Mouse (Mus musculus): ENCODE measurements at regions not wholly inside any gene's neighbourhood (a gene's known extent, or its start where the extent isn't known, plus 50 kb on each side); places are given as distances from the start of the nearest gene placed in this dataset.
A peak's percentile ranks its signal among the peaks of the same experiment; 100 is the strongest.

GRCm38 (mm10) chr12:35736427-35736826 is 189.0 kb upstream of the Agr3 start:
- H3K27ac ChIP-seq (ENCODE audit: low read length) = no peak overlapping the region
- ATAC-seq (ENCODE audit: insufficient read depth, low FRiP score) = no peak
- H3K9me3 ChIP-seq (replicated peaks; ENCODE audit: control insufficient read depth, low read length) = no peaks in the 10 kb centered on the region
- H3K27me3 ChIP-seq (ENCODE audit: control insufficient read depth, insufficient read depth, low read length) = no peaks in the 10 kb centered on the region
- H3K4me2 ChIP-seq (ENCODE audit: low read depth, low read length) = no peak overlapping the region
- no peaks in the 10 kb centered on the region for H3K36me3 ChIP-seq (ENCODE audit: control insufficient read depth, insufficient read depth, low read length)
- H3K4me1 ChIP-seq (ENCODE audit: control insufficient read depth, insufficient read depth, low read length) = no peaks in the 10 kb centered on the region
- no peak overlapping the region for H3K9ac ChIP-seq (ENCODE audit: low read length)
- WGBS = 13% methylated on average over 2 of the region's 2 CpGs
- no peak overlapping the region for H3K4me3 ChIP-seq (replicated peaks; ENCODE audit: low read length)

GRCm38 (mm10) chr12:35735002-35735401 is 190.4 kb upstream of the Agr3 start:
- H3K36me3 ChIP-seq (ENCODE audit: control insufficient read depth, insufficient read depth, low read length) = no peaks in the 10 kb centered on the region
- no peaks in the 10 kb centered on the region for H3K4me1 ChIP-seq (ENCODE audit: control insufficient read depth, insufficient read depth, low read length)
- WGBS = 49% methylated on average over 2 of the region's 2 CpGs
- H3K4me3 ChIP-seq (replicated peaks; ENCODE audit: low read length) = no peak overlapping the region
- H3K27ac ChIP-seq (ENCODE audit: low read length) = no peak overlapping the region
- no peak overlapping the region for H3K9ac ChIP-seq (ENCODE audit: low read length)
- H3K27me3 ChIP-seq (ENCODE audit: control insufficient read depth, insufficient read depth, low read length) = no peaks in the 10 kb centered on the region
- H3K4me2 ChIP-seq (ENCODE audit: low read depth, low read length) = no peak overlapping the region
- no peak for ATAC-seq (ENCODE audit: insufficient read depth, low FRiP score)
- no peaks in the 10 kb centered on the region for H3K9me3 ChIP-seq (replicated peaks; ENCODE audit: control insufficient read depth, low read length)

- ATAC-seq (ENCODE audit: insufficient read depth, low FRiP score) = no peak
- Histone ChIP-seq H3K4me1 (ENCODE audit: control insufficient read depth, insufficient read depth, low read length) (no peaks in the 10 kb centered on the region), H3K4me2 (ENCODE audit: low read depth, low read length) (no peak overlapping the region), H3K9me3 (replicated peaks; ENCODE audit: control insufficient read depth, low read length) (no peaks in the 10 kb centered on the region), H3K27ac (ENCODE audit: low read length) (no peak overlapping the region), H3K4me3 (replicated peaks; ENCODE audit: low read length) (no peak overlapping the region), H3K27me3 (ENCODE audit: control insufficient read depth, insufficient read depth, low read length) (no peaks in the 10 kb centered on the region), H3K9ac (ENCODE audit: low read length) (no peak overlapping the region), H3K36me3 (ENCODE audit: control insufficient read depth, insufficient read depth, low read length) (no peaks in the 10 kb centered on the region)
- WGBS = 82% methylated on average over 1 of the region's 1 CpGs
Measured at GRCm38 (mm10) chr12:35734371-35734770, 191.0 kb upstream of the Agr3 start.

DNA sequence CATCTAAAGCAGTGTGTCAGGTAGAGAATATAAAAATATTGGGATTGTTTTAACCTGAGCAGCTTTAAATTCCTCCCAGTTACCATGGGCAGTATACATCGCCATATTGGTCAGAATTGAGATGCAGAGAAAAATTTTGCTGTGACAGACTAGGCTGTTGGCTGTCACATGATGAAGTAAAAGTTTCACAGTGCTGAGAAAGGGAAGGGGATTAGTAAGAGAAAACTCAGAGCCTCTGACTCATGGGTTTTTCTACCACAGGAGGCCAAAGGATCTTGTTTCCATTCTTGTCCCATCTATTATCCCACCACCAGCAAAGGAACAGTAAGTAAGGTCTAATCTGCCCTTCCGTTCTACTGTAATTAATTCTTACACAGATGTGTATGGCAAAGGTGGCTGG is 191.8 kb upstream of the Agr3 start:
- WGBS = 76% methylated on average over 2 of the region's 2 CpGs
- Histone ChIP-seq H3K4me1 (ENCODE audit: control insufficient read depth, insufficient read depth, low read length) (no peaks in the 10 kb centered on the region), H3K27ac (ENCODE audit: low read length) (no peak overlapping the region), H3K9ac (ENCODE audit: low read length) (no peak overlapping the region), H3K36me3 (ENCODE audit: control insufficient read depth, insufficient read depth, low read length) (no peaks in the 10 kb centered on the region), H3K9me3 (replicated peaks; ENCODE audit: control insufficient read depth, low read length) (no peaks in the 10 kb centered on the region), H3K4me3 (replicated peaks; ENCODE audit: low read length) (no peak overlapping the region), H3K4me2 (ENCODE audit: low read depth, low read length) (no peak overlapping the region), H3K27me3 (ENCODE audit: control insufficient read depth, insufficient read depth, low read length) (no peaks in the 10 kb centered on the region)
- no peak for ATAC-seq (ENCODE audit: insufficient read depth, low FRiP score)

- H3K4me2 ChIP-seq (ENCODE audit: low read depth, low read length) = no peak overlapping the region
- ATAC-seq (ENCODE audit: insufficient read depth, low FRiP score) = no peak
- H3K27ac ChIP-seq (ENCODE audit: low read length) = no peak overlapping the region
- H3K9ac ChIP-seq (ENCODE audit: low read length) = no peak overlapping the region
- H3K36me3 ChIP-seq (ENCODE audit: control insufficient read depth, insufficient read depth, low read length) = no peaks in the 10 kb centered on the region
- no peak overlapping the region for H3K4me3 ChIP-seq (replicated peaks; ENCODE audit: low read length)
- 77% methylated on average over 1 of the region's 1 CpGs for WGBS
- H3K27me3 ChIP-seq (ENCODE audit: control insufficient read depth, insufficient read depth, low read length) = no peaks in the 10 kb centered on the region
- H3K9me3 ChIP-seq (replicated peaks; ENCODE audit: control insufficient read depth, low read length) = no peaks in the 10 kb centered on the region
- no peaks in the 10 kb centered on the region for H3K4me1 ChIP-seq (ENCODE audit: control insufficient read depth, insufficient read depth, low read length)
Measured at GRCm38 (mm10) chr12:35725910-35726309, 191.1 kb upstream of the Ahr start.

DNA sequence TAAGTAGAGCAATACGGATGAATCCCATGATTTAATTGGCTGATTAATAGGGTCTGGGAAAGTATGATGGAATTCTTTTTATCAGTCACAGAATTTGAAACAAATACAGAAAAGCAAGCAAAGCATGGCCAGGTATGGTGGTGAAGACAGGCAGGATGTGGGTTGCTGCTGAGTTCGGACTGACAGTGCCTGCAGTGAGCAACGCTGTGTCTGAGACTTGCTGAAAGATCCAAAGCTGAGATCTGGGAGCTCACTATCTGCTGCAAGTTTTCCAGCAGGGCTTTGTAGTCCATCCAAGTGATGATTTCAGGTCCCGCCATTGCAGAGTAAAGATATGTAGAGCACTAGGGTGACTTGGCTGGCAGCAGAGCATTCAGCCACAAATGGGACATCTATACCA is 189.3 kb upstream of the Ahr start:
- Histone ChIP-seq H3K4me1 (ENCODE audit: control insufficient read depth, insufficient read depth, low read length) (no peaks in the 10 kb centered on the region), H3K27me3 (ENCODE audit: control insufficient read depth, insufficient read depth, low read length) (no peaks in the 10 kb centered on the region), H3K9ac (ENCODE audit: low read length) (no peak overlapping the region), H3K27ac (ENCODE audit: low read length) (no peak overlapping the region), H3K4me2 (ENCODE audit: low read depth, low read length) (no peak overlapping the region), H3K9me3 (replicated peaks; ENCODE audit: control insufficient read depth, low read length) (no peaks in the 10 kb centered on the region), H3K36me3 (ENCODE audit: control insufficient read depth, insufficient read depth, low read length) (no peaks in the 10 kb centered on the region), H3K4me3 (replicated peaks; ENCODE audit: low read length) (no peak overlapping the region)
- ATAC-seq (ENCODE audit: insufficient read depth, low FRiP score) = no peak
- 77% methylated on average over 4 of the region's 4 CpGs for WGBS

DNA sequence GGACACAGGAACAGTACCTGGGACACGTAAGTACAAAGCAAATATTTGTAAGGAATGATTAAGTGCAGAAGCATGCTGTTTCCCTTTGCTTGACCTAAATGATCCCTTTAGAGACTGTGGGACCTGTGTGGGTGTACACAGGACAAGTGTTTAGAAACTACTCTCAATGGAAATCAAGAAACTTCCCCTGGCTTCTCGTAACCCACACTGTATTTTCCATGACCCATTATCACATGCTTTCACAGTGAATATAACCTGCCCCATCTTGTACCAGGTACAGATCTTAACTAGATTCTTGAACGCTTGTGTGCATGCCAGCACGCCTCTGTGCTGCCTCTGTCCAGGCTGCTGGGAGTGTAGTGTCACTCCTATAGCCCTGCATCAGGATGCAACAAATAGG is 177.8 kb upstream of the Ahr start:
- Histone ChIP-seq H3K27me3 (ENCODE audit: control insufficient read depth, insufficient read depth, low read length) (no peaks in the 10 kb centered on the region), H3K4me3 (replicated peaks; ENCODE audit: low read length) (no peak overlapping the region), H3K36me3 (ENCODE audit: control insufficient read depth, insufficient read depth, low read length) (no peaks in the 10 kb centered on the region), H3K27ac (ENCODE audit: low read length) (peak overlapping the region; percentile 68; the same call in 1 of the 2 replicates), H3K9me3 (replicated peaks; ENCODE audit: control insufficient read depth, low read length) (no peaks in the 10 kb centered on the region), H3K4me2 (ENCODE audit: low read depth, low read length) (no peak overlapping the region), H3K9ac (ENCODE audit: low read length) (no peak overlapping the region), H3K4me1 (ENCODE audit: control insufficient read depth, insufficient read depth, low read length) (no peaks in the 10 kb centered on the region)
- peak; percentile 95 for ATAC-seq (ENCODE audit: insufficient read depth, low FRiP score)
- 61% methylated on average over 4 of the region's 4 CpGs for WGBS

DNA sequence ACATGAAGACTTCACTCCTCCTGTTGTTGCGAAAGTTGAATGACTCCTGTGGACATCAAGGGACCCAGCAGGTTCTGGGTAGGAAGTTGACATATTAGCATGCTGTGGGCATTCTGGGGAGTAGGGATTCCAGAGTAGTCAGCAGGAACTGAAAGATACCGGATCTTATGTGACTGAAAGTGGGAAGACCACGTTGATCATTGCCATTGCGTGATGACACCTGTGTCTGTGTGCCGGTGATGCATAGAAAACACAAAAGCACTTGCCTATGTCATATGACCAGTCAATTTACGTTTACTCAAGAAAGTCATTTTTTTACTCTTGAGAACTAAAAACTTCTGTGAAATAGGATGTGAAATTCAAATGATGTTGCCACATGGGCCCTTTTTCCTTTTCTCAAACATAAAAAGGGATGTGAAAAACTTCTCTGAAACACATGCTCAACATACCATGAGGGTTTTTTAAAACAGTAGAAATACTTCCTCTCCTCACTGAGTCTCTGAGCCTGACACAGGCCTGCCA is 176.8 kb upstream of the Ahr start:
- H3K4me3 ChIP-seq (replicated peaks; ENCODE audit: low read length) = no peak overlapping the region
- H3K27me3 ChIP-seq (ENCODE audit: control insufficient read depth, insufficient read depth, low read length) = no peaks in the 10 kb centered on the region
- WGBS = 87% methylated on average over 6 of the region's 6 CpGs
- peak overlapping the region; percentile 68; the same call in 1 of the 2 replicates for H3K27ac ChIP-seq (ENCODE audit: low read length)
- H3K4me2 ChIP-seq (ENCODE audit: low read depth, low read length) = no peak overlapping the region
- H3K9ac ChIP-seq (ENCODE audit: low read length) = no peak overlapping the region
- H3K36me3 ChIP-seq (ENCODE audit: control insufficient read depth, insufficient read depth, low read length) = no peaks in the 10 kb centered on the region
- ATAC-seq (ENCODE audit: insufficient read depth, low FRiP score) = no peak
- no peaks in the 10 kb centered on the region for H3K4me1 ChIP-seq (ENCODE audit: control insufficient read depth, insufficient read depth, low read length)
- no peaks in the 10 kb centered on the region for H3K9me3 ChIP-seq (replicated peaks; ENCODE audit: control insufficient read depth, low read length)

- Histone ChIP-seq H3K9ac (ENCODE audit: low read length) (no peak overlapping the region), H3K4me2 (ENCODE audit: low read depth, low read length) (no peak overlapping the region), H3K4me1 (ENCODE audit: control insufficient read depth, insufficient read depth, low read length) (no peaks in the 10 kb centered on the region), H3K4me3 (replicated peaks; ENCODE audit: low read length) (no peak overlapping the region), H3K36me3 (ENCODE audit: control insufficient read depth, insufficient read depth, low read length) (no peaks in the 10 kb centered on the region), H3K27me3 (ENCODE audit: control insufficient read depth, insufficient read depth, low read length) (no peaks in the 10 kb centered on the region), H3K9me3 (replicated peaks; ENCODE audit: control insufficient read depth, low read length) (no peaks in the 10 kb centered on the region), H3K27ac (ENCODE audit: low read length) (no peak overlapping the region)
- WGBS = 67% methylated on average over 5 of the region's 5 CpGs
- no peak for ATAC-seq (ENCODE audit: insufficient read depth, low FRiP score)
Measured at GRCm38 (mm10) chr12:35710323-35710722, 175.5 kb upstream of the Ahr start.

DNA sequence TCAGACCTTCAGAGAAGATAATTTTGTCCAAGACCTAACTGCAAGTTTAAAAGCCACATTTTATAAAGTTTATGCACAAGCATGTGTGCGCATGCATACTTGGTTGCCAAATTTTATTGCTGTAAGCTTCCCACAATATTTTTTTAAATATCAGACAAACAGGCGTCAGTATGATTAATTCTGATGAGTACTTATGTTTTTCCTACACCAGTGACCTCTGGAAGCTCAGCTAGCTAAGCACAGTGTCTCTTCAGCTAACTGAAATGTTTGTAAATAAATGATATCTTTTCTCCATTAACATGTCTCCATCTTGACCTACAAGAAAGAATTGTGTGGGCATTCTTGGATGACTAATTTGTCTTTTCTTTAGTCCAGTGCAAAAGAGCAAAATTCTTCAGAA is 168.6 kb upstream of the Ahr start:
- Histone ChIP-seq H3K4me3 (replicated peaks; ENCODE audit: low read length) (no peak overlapping the region), H3K4me1 (ENCODE audit: control insufficient read depth, insufficient read depth, low read length) (no peaks in the 10 kb centered on the region), H3K9ac (ENCODE audit: low read length) (no peak overlapping the region), H3K9me3 (replicated peaks; ENCODE audit: control insufficient read depth, low read length) (no peaks in the 10 kb centered on the region), H3K27ac (ENCODE audit: low read length) (no peak overlapping the region), H3K4me2 (ENCODE audit: low read depth, low read length) (no peak overlapping the region), H3K36me3 (ENCODE audit: control insufficient read depth, insufficient read depth, low read length) (no peaks in the 10 kb centered on the region), H3K27me3 (ENCODE audit: control insufficient read depth, insufficient read depth, low read length) (no peaks in the 10 kb centered on the region)
- WGBS = 52% methylated on average over 2 of the region's 2 CpGs
- ATAC-seq (ENCODE audit: insufficient read depth, low FRiP score) = no peak
